9 mouse cellular contexts compared by ENCODE assay signal in genomic region chr4:57240934-57241333, GRCm38 (mm10).
A peak's percentile ranks its signal among the peaks of the same experiment; 100 is the strongest.
DNase-seq lines count a peak whose midpoint lies in the region; TF ChIP-seq lines count a peak whose summit lies in the region.
"Had no signal": no experiment of that assay in that cellular context is flagged by ENCODE, and none has a peak within 500 bp of the region (broad histone marks: within the 10 kb centered on the region; RNA-seq: fewer than 3 reads in every experiment).

No protein-coding gene starts in this region.

- DNase-seq in layer of hippocampus, adult 2 months (ENCODE audit: low spot score in 2 of 2): no peak
- no peak for DNase-seq in layer of hippocampus, postnatal 36 days
- peak; percentile 47 to 51 for DNase-seq in cerebellum, adult 2 months
- DNase-seq in heart, adult 9 months (ENCODE audit: low spot score in 2 of 2): peak; percentile 46 to 68
- DNase-seq in lung, postnatal 25 days (ENCODE audit: low spot score): peak; percentile 42
- DNase-seq in spleen, adult 18-20 months: no peak
- DNase-seq in right cerebral cortex, postnatal 25 days: no peak
- DNase-seq in kidney, adult 18-20 months: no peak

- no peak overlapping the region for H3K27ac ChIP-seq in layer of hippocampus, adult 2 months
- no peak overlapping the region for H3K27ac ChIP-seq in cerebellum, adult 2 months (ENCODE audit: insufficient read depth, low read length)
- H3K27ac ChIP-seq: liver, embryonic 12.5 days had no signal

- no peak for TF ChIP-seq POLR2A in cerebellum, adult 2 months (IDR thresholded peaks at IDR 0.05; ENCODE audit: borderline replicate concordance, insufficient read depth, low read length)

- 33% methylated on average over 10 of the region's 10 CpGs for WGBS in cerebellum, adult 2 months

- no peak overlapping the region for H3K4me3 ChIP-seq in layer of hippocampus, adult 2 months
- H3K4me3 ChIP-seq in cerebellum, adult 2 months (replicated peaks; ENCODE audit: insufficient read depth, low read depth, low read length): no peak overlapping the region
- H3K4me3 ChIP-seq: liver, embryonic 12.5 days had no signal

- H3K27me3 ChIP-seq in cerebellum, adult 2 months (ENCODE audit: control insufficient read depth, insufficient read depth, low read length): no peaks in the 10 kb centered on the region
- H3K27me3 ChIP-seq: liver, embryonic 12.5 days had no signal

- peak; percentile 62 for TF ChIP-seq CTCF in layer of hippocampus, adult 2 months (conservative IDR thresholded peaks at IDR 0.05)
- peak; percentile 46; the same call in 1 of the 2 replicates for TF ChIP-seq CTCF in cerebellum, adult 2 months (IDR thresholded peaks at IDR 0.05; ENCODE audit: borderline replicate concordance, insufficient read depth, low read depth, low read length)

- H3K4me1 ChIP-seq in cerebellum, adult 2 months (ENCODE audit: control insufficient read depth, insufficient read depth, low read length): peaks cover 8% of the 10 kb centered on the region
- H3K4me1 ChIP-seq: liver, embryonic 12.5 days had no signal

Comparison
In these comparisons a context has a peak if more than half of its experiments do, and no peak if none do; other contexts are left out.
1. DNase-seq: peak in cerebellum, adult 2 months (2 of 2), heart, adult 9 months (2 of 2) and lung, postnatal 25 days (single experiment); none in layer of hippocampus, adult 2 months (0 of 2), layer of hippocampus, postnatal 36 days (0 of 2), spleen, adult 18-20 months (0 of 2), right cerebral cortex, postnatal 25 days (single experiment) and kidney, adult 18-20 months (single experiment).